Mouse (Mus musculus) neural tube, embryonic 11.5 days (tissue): ENCODE data around the gene Mindy1. TPM values are rescaled to one million over a fixed set of nuclear protein-coding genes. Genes with fewer than 3 reads are reported as not detected.
A peak's percentile ranks its signal among the peaks of the same experiment; 100 is the strongest.

Experiments
- ATAC-seq: fragments of 200-750 bp; cut with Nextera tagmentation; 2 replicates; pipeline ENCODE4 v1.8.0; 2017; ENCODE audit warnings: moderate number of reproducible peaks, mild to moderate bottlenecking, moderate TSS enrichment, moderate library complexity; ENCODE audit not compliant: insufficient read depth, low FRiP score, low TSS enrichment
- DNase-seq: peaks from one replicate; pipeline ENCODE4 v3.0.0-alpha.2; 2015; ENCODE audit warnings: low spot score
- H3K27ac ChIP-seq: fragments of 300-500 bp; sonication (generic); 2 replicates; pipeline ENCODE4 v1.5.1; 2014; ENCODE audit warnings: low read depth, mild to moderate bottlenecking, low read length
- H3K27me3 ChIP-seq: fragments of 300-500 bp; sonication (generic); 2 replicates; pipeline ENCODE4 v1.6.1; 2014; ENCODE audit warnings: mild to moderate bottlenecking, low read length, mixed read lengths; ENCODE audit not compliant: control insufficient read depth, insufficient read depth
- H3K36me3 ChIP-seq: fragments of 300-500 bp; sonication (generic); 2 replicates; pipeline ENCODE4 v1.6.1; 2014; ENCODE audit warnings: mild to moderate bottlenecking, low read length, moderate library complexity, mixed read lengths; ENCODE audit not compliant: control insufficient read depth, insufficient read depth
- H3K4me1 ChIP-seq: fragments of 300-500 bp; sonication (generic); 2 replicates; pipeline ENCODE4 v1.6.1; 2014; ENCODE audit warnings: low read length, mixed read lengths; ENCODE audit not compliant: control insufficient read depth, insufficient read depth
- H3K4me2 ChIP-seq: fragments of 300-500 bp; sonication (generic); 2 replicates; pipeline ENCODE4 v1.6.1; 2014; ENCODE audit warnings: low read depth, mild to moderate bottlenecking, moderate library complexity
- H3K4me3 ChIP-seq: fragments of 300-500 bp; sonication (generic); 2 replicates; pipeline ENCODE4 v1.5.1; 2014; ENCODE audit warnings: low read depth, low read length
- H3K9ac ChIP-seq: fragments of 300-500 bp; sonication (generic); 2 replicates; pipeline ENCODE4 v1.6.1; 2014; ENCODE audit warnings: mild to moderate bottlenecking, low read length
- H3K9me3 ChIP-seq: fragments of 300-500 bp; sonication (generic); 2 replicates; pipeline ENCODE4 v1.6.1; 2016; ENCODE audit warnings: low read length; ENCODE audit not compliant: control insufficient read depth
- WGBS: fragments of 180-500 bp; shearing (Covaris S2); extraction: QIAGEN DNeasy Blood & Tissue Kit; methylation state at CpG from one replicate; pipeline ENCODE4 v1.1.7; 2014; 5-methylcytosine and 5-hydroxymethylcytosine counted together
- polyA plus RNA-seq: library from polyadenylated mRNA; unstranded; fragments of >200 nt; fragmentation: Nextera tagmentation; extraction: Ambion mirVana; gene quantifications from 2 replicates; pipeline ENCODE4 v1.2.1, GENCODE M21; 2014

Gene Mindy1
- polyA plus RNA-seq, 1 experiment from 2014 or later: 48.1 TPM

DNA sequence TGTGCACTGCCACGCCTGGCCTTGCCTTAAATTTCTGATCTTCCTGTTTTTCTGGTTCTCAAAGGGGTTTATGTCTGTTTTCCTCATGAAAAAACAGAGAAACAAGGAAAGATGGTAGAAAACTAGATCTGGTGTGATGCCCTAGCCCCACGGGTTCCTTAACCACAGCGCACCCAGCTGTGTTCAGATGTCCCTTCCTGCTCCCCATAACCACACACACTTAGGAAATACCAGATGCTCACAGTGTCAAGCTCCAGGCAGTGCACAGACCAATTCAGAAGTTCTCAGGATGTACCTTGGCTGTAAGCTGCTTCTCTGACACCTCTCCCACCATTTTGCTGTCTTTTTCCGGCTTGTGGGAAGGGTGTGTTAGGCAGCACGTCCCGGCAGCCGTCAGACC lies 13.2 kb downstream of the Mindy1 start:
- no peak overlapping the region for H3K9ac ChIP-seq
- H3K27ac ChIP-seq: no peak overlapping the region
- no peak for DNase-seq
- no peak overlapping the region for H3K4me2 ChIP-seq
- no peak overlapping the region for H3K4me3 ChIP-seq
- no peaks in the 10 kb centered on the region for H3K4me1 ChIP-seq
- H3K9me3 ChIP-seq: no peaks in the 10 kb centered on the region
- H3K36me3 ChIP-seq: no peaks in the 10 kb centered on the region; the same call in none of the 2 replicates
- H3K27me3 ChIP-seq: no peaks in the 10 kb centered on the region
- 93% methylated on average over 7 of the region's 7 CpGs for WGBS
- no peak for ATAC-seq

DNA sequence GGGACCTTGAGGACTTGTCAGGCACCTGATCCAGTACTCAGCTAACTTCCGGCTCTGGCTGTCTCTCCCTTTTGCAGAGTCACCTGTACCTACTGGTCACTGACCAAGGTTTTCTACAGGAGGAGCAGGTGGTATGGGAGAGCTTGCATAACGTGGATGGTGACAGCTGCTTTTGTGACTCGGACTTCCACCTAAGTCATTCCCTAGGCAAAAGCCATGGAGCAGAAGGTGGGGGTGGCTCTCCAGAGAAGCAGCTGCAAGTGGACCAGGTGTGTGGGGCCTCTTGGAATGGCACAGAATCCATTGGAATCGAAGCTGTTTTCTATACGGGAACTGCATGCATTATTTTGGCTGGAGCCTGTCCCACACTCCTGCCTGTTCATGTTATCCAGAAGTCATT lies 13.6 kb downstream of the Mindy1 start:
- 91% methylated on average over 5 of the region's 5 CpGs for WGBS

DNA sequence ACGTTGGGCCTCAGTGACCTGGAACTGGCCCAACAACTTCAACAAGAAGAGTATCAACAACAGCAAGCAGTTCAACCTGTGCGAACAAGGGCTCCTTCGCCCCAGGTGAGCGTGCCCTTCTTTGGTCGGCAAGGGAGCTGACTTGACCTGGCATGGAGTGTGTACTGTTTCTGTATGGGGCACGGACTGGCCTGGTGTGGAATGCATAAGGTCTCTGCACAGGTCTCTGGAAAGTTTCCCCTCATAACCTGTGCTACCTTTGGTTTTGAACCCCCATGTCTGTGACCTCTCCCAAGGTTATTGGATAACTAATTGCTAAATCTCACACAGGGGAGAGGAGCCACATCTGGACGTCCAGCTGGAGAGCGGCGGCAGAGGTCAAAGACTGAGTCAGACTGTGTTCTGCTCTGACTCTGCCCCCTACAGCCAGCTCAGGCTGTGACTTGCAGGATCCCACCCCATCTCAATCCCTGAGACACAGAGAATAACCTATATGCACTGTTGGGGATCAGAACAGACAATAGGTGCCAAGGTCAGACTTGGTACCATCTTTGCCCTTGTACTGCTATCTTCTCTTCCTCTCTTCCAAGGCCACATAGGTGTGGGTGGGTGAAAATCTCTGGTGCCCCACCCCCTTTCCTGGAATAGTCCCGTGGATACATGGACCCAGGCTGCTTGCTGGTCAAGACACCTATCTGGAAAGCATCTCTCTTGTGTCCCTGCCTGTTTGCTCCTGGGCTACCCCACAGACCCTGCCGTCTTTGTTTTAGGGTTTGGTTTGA lies 14.4 kb downstream of the Mindy1 start:
- ATAC-seq: no peak
- Histone ChIP-seq H3K4me1 (no peaks in the 10 kb centered on the region), H3K4me2 (no peak overlapping the region), H3K27me3 (no peaks in the 10 kb centered on the region), H3K9me3 (no peaks in the 10 kb centered on the region), H3K27ac (no peak overlapping the region), H3K4me3 (no peak overlapping the region), H3K9ac (no peak overlapping the region), H3K36me3 (no peaks in the 10 kb centered on the region; the same call in none of the 2 replicates)
- 75% methylated on average over 11 of the region's 11 CpGs for WGBS
- DNase-seq: no peak

More for the DNA sequence above, 13.6 kb downstream of the Mindy1 start:
- DNase-seq (no peak), ATAC-seq (no peak)
- H3K9me3 ChIP-seq: no peaks in the 10 kb centered on the region
- no peak overlapping the region for H3K4me2 ChIP-seq
- no peak overlapping the region for H3K9ac ChIP-seq
- H3K27ac ChIP-seq: no peak overlapping the region
- H3K4me3 ChIP-seq: no peak overlapping the region
- no peaks in the 10 kb centered on the region; the same call in none of the 2 replicates for H3K36me3 ChIP-seq
- H3K27me3 ChIP-seq: no peaks in the 10 kb centered on the region
- H3K4me1 ChIP-seq: no peaks in the 10 kb centered on the region

DNA sequence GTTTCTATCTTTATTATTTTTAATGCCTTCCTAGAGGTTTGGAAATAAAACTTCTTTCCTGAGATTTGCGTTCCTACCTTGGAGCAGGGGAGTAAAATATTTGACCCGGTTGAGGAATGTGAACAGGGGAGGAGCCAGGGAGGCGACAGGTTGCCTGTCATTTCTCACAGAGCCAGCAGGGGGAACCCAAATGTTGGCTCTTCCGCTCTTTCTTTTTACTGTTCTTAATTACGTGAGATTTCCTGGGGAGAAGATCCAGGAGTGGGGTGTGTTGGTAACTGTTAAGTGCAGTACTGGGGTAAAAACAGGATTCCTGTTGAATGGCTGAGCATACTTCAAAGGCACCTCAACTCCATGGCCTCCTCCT lies 14.9 kb downstream of the Mindy1 start:
- H3K4me2 ChIP-seq: no peak overlapping the region
- H3K27ac ChIP-seq: no peak overlapping the region
- ATAC-seq (no peak), DNase-seq (peak; percentile 54)
- no peaks in the 10 kb centered on the region for H3K4me1 ChIP-seq
- 13% methylated on average over 5 of the region's 5 CpGs for WGBS
- H3K36me3 ChIP-seq: no peaks in the 10 kb centered on the region; the same call in none of the 2 replicates
- H3K4me3 ChIP-seq: no peak overlapping the region
- no peaks in the 10 kb centered on the region for H3K9me3 ChIP-seq
- H3K9ac ChIP-seq: no peak overlapping the region
- H3K27me3 ChIP-seq: no peaks in the 10 kb centered on the region

DNA sequence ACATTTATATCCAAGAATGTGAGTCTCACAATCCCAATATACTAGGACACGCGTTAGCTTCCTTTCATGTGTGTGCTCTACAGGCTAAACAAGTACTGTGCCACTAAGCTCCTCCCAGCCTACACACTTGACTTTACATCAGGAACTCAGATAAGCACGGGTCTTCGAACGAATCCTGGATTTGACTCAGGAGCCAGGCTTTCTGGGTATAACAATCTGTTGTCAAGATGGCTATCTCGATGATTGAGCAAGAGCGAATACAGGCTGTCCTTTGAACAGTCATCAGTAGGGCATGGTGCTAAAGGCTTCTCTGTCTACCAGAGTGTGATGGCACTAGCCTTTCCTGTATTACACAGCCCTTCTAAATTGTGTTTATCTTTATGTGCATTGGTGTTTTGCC lies 16.9 kb downstream of the Mindy1 start:
- H3K4me2 ChIP-seq: no peak overlapping the region

DNA sequence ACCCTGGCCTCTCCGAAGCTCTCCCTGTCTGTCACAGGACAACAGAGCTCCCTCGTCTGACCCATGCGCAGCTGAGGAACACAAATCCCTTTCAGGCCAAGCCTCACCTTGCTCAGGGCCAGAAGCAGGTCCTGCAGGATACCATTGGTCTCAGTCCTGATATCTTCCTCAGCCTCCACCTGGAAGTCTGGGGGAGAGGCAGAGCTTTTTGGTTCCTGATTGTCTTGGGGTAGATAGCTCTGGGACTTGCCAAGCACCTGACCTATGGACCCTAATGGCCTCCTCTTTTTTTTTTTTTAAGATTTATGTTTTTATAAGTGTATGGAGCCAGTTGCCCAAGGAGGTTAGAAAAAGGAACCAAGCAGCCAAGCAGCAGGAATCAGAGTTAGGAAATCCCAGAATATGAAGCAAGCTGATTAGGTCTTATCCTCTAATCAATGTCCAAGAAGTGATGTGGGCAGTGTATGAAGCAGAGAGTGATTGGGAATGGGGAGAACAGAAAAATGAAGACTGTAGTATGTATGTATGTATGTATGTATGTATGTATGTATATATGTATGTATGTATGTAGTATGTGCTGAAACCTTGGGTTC lies 20.2 kb downstream of the Mindy1 start:
- no peak overlapping the region for H3K27ac ChIP-seq
- H3K4me3 ChIP-seq: no peak overlapping the region
- no peak overlapping the region for H3K4me2 ChIP-seq
- H3K9ac ChIP-seq: no peak overlapping the region
- DNase-seq: no peak
- no peaks in the 10 kb centered on the region for H3K9me3 ChIP-seq
- no peaks in the 10 kb centered on the region for H3K36me3 ChIP-seq
- no peak for ATAC-seq
- whole genome bisulfite sequencing: 84% methylated on average over 3 of the region's 3 CpGs
- H3K27me3 ChIP-seq: no peaks in the 10 kb centered on the region
- no peaks in the 10 kb centered on the region for H3K4me1 ChIP-seq

More for the DNA sequence above, 16.9 kb downstream of the Mindy1 start:
- Histone ChIP-seq H3K9me3 (no peaks in the 10 kb centered on the region), H3K27me3 (no peaks in the 10 kb centered on the region), H3K9ac (no peak overlapping the region), H3K4me1 (no peaks in the 10 kb centered on the region), H3K4me3 (no peak overlapping the region), H3K27ac (no peak overlapping the region), H3K36me3 (no peaks in the 10 kb centered on the region; the same call in none of the 2 replicates)
- no peak for DNase-seq
- ATAC-seq: no peak
- WGBS: 92% methylated on average over 7 of the region's 7 CpGs

DNA sequence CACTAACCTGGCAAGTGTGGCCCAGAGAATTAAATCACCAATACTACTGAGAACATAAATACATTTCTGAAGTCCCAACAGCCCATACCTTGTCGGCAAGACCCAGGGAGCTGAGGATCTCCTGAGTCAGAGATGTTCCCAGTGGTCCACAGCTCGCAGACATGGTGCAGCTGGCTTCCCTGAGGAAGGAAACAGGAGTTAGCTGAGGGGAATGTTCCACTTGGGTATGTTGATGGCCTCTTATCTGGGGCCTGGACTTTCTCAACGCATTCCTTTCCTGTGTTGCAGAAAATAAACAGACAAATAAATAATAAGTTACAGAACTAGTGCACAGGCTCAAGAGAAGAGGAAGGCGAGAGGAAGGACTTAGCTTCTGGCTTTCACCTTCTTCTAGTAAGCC lies 25.1 kb downstream of the Mindy1 start:
- Histone ChIP-seq H3K27ac (no peak overlapping the region), H3K36me3 (no peaks in the 10 kb centered on the region), H3K9ac (no peak overlapping the region), H3K4me3 (no peak overlapping the region), H3K4me1 (no peaks in the 10 kb centered on the region), H3K27me3 (no peaks in the 10 kb centered on the region), H3K4me2 (no peak overlapping the region), H3K9me3 (no peaks in the 10 kb centered on the region)
- DNase-seq (no peak), ATAC-seq (no peak)
- WGBS: 89% methylated on average over 4 of the region's 4 CpGs

DNA sequence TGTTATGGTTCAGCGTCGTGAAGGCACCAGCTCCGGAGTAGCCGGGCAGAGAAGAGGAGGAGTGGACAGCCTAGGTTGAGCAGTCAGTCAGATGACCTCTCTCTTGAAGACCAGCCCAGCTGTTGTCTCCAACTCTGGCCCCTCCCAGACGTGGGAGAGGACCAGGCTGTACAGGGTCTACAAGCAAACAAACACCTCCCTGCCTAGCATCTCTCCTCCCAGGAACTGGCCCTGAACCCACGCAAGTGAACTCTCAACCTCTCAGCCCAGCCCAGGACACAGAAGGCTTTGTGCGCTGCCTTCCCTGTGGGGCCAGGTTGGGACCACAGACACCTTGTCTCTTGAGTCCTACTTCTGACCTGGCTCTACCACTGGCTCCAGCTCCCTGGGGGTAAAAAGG lies 26.0 kb downstream of the Mindy1 start, which contains the start of gene Anxa9:
Gene Anxa9 (minus strand): TSS at position 77 of the 400 bp plus-strand sequence.
- 66% methylated on average over 7 of the region's 7 CpGs for WGBS
- no peaks in the 10 kb centered on the region for H3K27me3 ChIP-seq
- no peaks in the 10 kb centered on the region for H3K9me3 ChIP-seq
- H3K4me3 ChIP-seq: no peak within 1 kb of the TSS
- no peaks in the 10 kb centered on the region for H3K36me3 ChIP-seq
- H3K9ac ChIP-seq: no peak within 1 kb of the TSS
- no peaks in the 10 kb centered on the region for H3K4me1 ChIP-seq
- DNase-seq: no peak
- ATAC-seq: no peak
- no peak within 1 kb of the TSS for H3K27ac ChIP-seq
- no peak within 1 kb of the TSS for H3K4me2 ChIP-seq

DNA sequence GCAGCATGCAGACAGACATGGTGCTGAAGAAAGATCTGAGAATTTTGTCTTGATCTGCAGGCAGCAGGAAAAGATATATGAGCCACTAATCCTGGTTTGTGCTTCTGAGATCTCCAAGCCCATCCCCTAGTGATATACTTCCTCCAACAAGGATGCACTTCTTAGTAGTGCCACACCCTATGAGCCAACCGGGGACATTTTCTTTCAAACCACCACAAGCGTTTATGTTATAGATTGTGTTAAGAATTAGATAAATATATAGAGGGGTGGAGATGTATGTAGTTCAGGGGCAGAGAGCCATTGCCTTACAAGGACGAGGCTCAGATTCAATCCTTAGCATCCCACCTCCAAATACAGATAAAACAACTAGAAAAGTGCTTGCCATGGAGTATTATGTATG lies 29.4 kb downstream of the Mindy1 start:
- Histone ChIP-seq H3K27ac (no peak overlapping the region), H3K36me3 (no peaks in the 10 kb centered on the region), H3K9ac (no peak overlapping the region), H3K4me3 (no peak overlapping the region), H3K4me2 (no peak overlapping the region), H3K9me3 (no peaks in the 10 kb centered on the region), H3K27me3 (no peaks in the 10 kb centered on the region), H3K4me1 (no peaks in the 10 kb centered on the region; the same call in 1 of the 2 replicates)
- 71% methylated on average over 3 of the region's 3 CpGs for WGBS
- no peak for DNase-seq
- ATAC-seq: no peak
